Mouse (Mus musculus) left cerebral cortex, postnatal 14 days (tissue): ENCODE data around the gene Tenm4. TPM values are rescaled to one million over a fixed set of nuclear protein-coding genes. Genes with fewer than 3 reads are reported as not detected.

ENCODE experiments used
- DNase-seq, 2 experiments: peaks; one replicate each; pipeline ENCODE4 v3.0.0; 2021 to 2022; ENCODE audit warnings: low spot score in 2 of 2, mixed read lengths in 1 of 2
- intact Hi-C: fragments of 180-260 bp; cut with DNase I; formaldehyde crosslinking; loops from one replicate; pipeline ENCODE4 v1.15.1; 2025
- total RNA-seq, 2 experiments: library from RNA; stranded (reverse); gene quantifications; 2 replicates each; pipeline ENCODE4 v1.2.3; 2021

Tenm4 gene
- total RNA-seq, 2 experiments from 2014 or later, result 117 to 118 TPM

- no peak for DNase-seq
- intact Hi-C loops, result no loop called here
These were observed 594.4 kb downstream of the Tenm4 start for GRCm38 (mm10) chr7:96765321-96765960.

- intact Hi-C loops, result no loop called here
- DNase-seq, result no peak
These were observed 596.0 kb downstream of the Tenm4 start for GRCm38 (mm10) chr7:96767090-96767489.

- intact Hi-C loops, result no loop called here
- DNase-seq, result no peak
These were observed 597.7 kb downstream of the Tenm4 start for GRCm38 (mm10) chr7:96768718-96769117.

- DNase-seq, result no peak
- intact Hi-C loops, result no loop called here
These were observed 598.7 kb downstream of the Tenm4 start for GRCm38 (mm10) chr7:96769784-96770183.

- no peak for DNase-seq
- intact Hi-C loops, result no loop called here
These were observed 601.9 kb downstream of the Tenm4 start for GRCm38 (mm10) chr7:96772966-96773365.

GRCm38 (mm10) chr7:96773585-96774225 lies 602.7 kb downstream of the Tenm4 start:
- DNase-seq, result no peak
- intact Hi-C loops, result no loop called here

- intact Hi-C loops, result no loop called here
- DNase-seq, result no peak
These were observed 604.0 kb downstream of the Tenm4 start for GRCm38 (mm10) chr7:96775080-96775486.

GRCm38 (mm10) chr7:96777938-96778600 lies 607.0 kb downstream of the Tenm4 start:
- intact Hi-C loops, result loop anchor here (1.0 kb wide), 1 partner anchor 136 kb away; no protein-coding TSS in a partner anchor

GRCm38 (mm10) chr7:96778601-96778969 lies 607.5 kb downstream of the Tenm4 start:
- intact Hi-C loops, result loop anchor here (1.0 kb wide), 1 partner anchor 136 kb away; no protein-coding TSS in a partner anchor

More at GRCm38 (mm10) chr7:96777938-96778600, 607.0 kb downstream of the Tenm4 start:
- DNase-seq, result no peak

GRCm38 (mm10) chr7:96780556-96780955 lies 609.5 kb downstream of the Tenm4 start:
- intact Hi-C loops, result no loop called here
- no peak for DNase-seq

More at GRCm38 (mm10) chr7:96778601-96778969, 607.5 kb downstream of the Tenm4 start:
- DNase-seq, result no peak

GRCm38 (mm10) chr7:96781068-96781467 lies 610.0 kb downstream of the Tenm4 start:
- DNase-seq, result no peak
- intact Hi-C loops, result no loop called here

- intact Hi-C loops, result no loop called here
These were observed 611.6 kb downstream of the Tenm4 start for GRCm38 (mm10) chr7:96782686-96783085.

GRCm38 (mm10) chr7:96785808-96786207 lies 614.8 kb downstream of the Tenm4 start:
- intact Hi-C loops, result no loop called here

More at GRCm38 (mm10) chr7:96782686-96783085, 611.6 kb downstream of the Tenm4 start:
- no peak for DNase-seq

GRCm38 (mm10) chr7:96786262-96787044 lies 615.4 kb downstream of the Tenm4 start:
- no peak for DNase-seq
- intact Hi-C loops, result no loop called here

More at GRCm38 (mm10) chr7:96785808-96786207, 614.8 kb downstream of the Tenm4 start:
- no peak for DNase-seq

- intact Hi-C loops, result no loop called here
- DNase-seq, result no peak
These were observed 617.1 kb downstream of the Tenm4 start for GRCm38 (mm10) chr7:96788135-96788534.

- intact Hi-C loops, result no loop called here
- DNase-seq, result no peak
These were observed 619.3 kb downstream of the Tenm4 start for GRCm38 (mm10) chr7:96790326-96790725.

- no peak for DNase-seq
- intact Hi-C loops, result no loop called here
These were observed 621.6 kb downstream of the Tenm4 start for GRCm38 (mm10) chr7:96792456-96793229.

GRCm38 (mm10) chr7:96796033-96796741 lies 625.1 kb downstream of the Tenm4 start:
- DNase-seq, result peak; percentile 82 to 92
- intact Hi-C loops, result no loop called here
